Mouse (Mus musculus) forebrain, embryonic 15.5 days (tissue): ENCODE results near the gene Vps45. TPM values are rescaled to one million over a fixed set of nuclear protein-coding genes. Genes with fewer than 3 reads are reported as not detected.

Experiments used
- ATAC-seq: fragments of 200-750 bp; cut with Nextera tagmentation; replicated peaks from 2 replicates; pipeline ENCODE4 v1.8.0; 2017; ENCODE audit warnings: mild to moderate bottlenecking, moderate TSS enrichment, moderate library complexity
- H3K27ac ChIP-seq: fragments of 300-500 bp; sonication (generic); replicated peaks from 2 replicates; pipeline ENCODE4 v1.5.1; 2015; ENCODE audit warnings: mild to moderate bottlenecking, inconsistent platforms
- H3K27me3 ChIP-seq: fragments of 300-500 bp; sonication (generic); 2 replicates; pipeline ENCODE4 v1.6.1; 2015; ENCODE audit warnings: inconsistent platforms
- H3K36me3 ChIP-seq: fragments of 300-500 bp; sonication (generic); 2 replicates; pipeline ENCODE4 v1.6.1; 2015; ENCODE audit warnings: mild to moderate bottlenecking, inconsistent platforms
- H3K4me1 ChIP-seq: fragments of 300-500 bp; sonication (generic); 2 replicates; pipeline ENCODE4 v1.6.1; 2015; ENCODE audit warnings: inconsistent platforms
- H3K4me2 ChIP-seq: fragments of 300-500 bp; sonication (generic); replicated peaks from 2 replicates; pipeline ENCODE4 v1.6.1; 2015; ENCODE audit warnings: mild to moderate bottlenecking, inconsistent platforms
- H3K4me3 ChIP-seq: fragments of 300-500 bp; sonication (generic); 2 replicates; pipeline ENCODE4 v1.5.1; 2015; ENCODE audit warnings: mild to moderate bottlenecking, inconsistent platforms
- H3K9ac ChIP-seq: fragments of 300-500 bp; sonication (generic); replicated peaks from 2 replicates; pipeline ENCODE4 v1.6.1; 2015; ENCODE audit warnings: mild to moderate bottlenecking, inconsistent platforms
- H3K9me3 ChIP-seq: fragments of 300-500 bp; sonication (generic); 2 replicates; pipeline ENCODE4 v1.6.1; 2016; ENCODE audit warnings: inconsistent platforms
- WGBS: fragments of 180-500 bp; shearing (Covaris S2); methylation state at CpG from one replicate; pipeline ENCODE4 v1.1.7; 2015; ENCODE audit warnings: mixed read lengths; 5-methylcytosine and 5-hydroxymethylcytosine counted together
- polyA plus RNA-seq: library from polyadenylated mRNA; unstranded; fragments of >200 nt; fragmentation: Nextera tagmentation; extraction: Ambion mirVana; gene quantifications from 2 replicates; pipeline ENCODE4 v1.2.1, GENCODE M21; 2015

Vps45 gene
- polyA plus RNA-seq, 1 experiment from 2014 or later, result 65.6 TPM

DNA sequence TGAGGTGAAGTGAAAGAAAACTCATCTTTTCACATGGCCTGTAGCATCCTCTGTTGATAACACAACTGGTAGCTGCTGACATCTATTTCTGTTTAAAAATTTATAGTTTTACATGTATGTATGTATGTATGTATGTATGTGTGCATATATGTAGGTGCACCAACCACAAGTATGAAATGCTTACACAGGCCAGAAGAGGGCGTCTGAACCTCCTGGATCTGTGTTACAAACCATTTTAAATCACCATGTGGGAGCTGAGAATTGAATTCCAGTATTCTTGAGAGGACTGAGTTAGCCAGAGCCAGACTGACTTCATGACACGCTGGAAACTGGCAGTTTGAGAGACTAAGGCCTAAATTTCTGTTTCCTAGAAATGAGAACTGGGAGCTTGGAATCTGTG is 32.9 kb upstream of the Vps45 start:
- Histone ChIP-seq H3K4me2 (no peak overlapping the region), H3K9ac (no peak overlapping the region), H3K4me3 (no peak overlapping the region), H3K9me3 (no peaks in the 10 kb centered on the region), H3K36me3 (no peaks in the 10 kb centered on the region), H3K27ac (no peak overlapping the region), H3K4me1 (no peaks in the 10 kb centered on the region), H3K27me3 (no peaks in the 10 kb centered on the region)
- no peak for ATAC-seq
- 82% methylated on average over 2 of the region's 2 CpGs for WGBS

GRCm38 (mm10) chr3:96089882-96090489 is 31.7 kb upstream of the Vps45 start:
- Histone ChIP-seq H3K36me3 (no peaks in the 10 kb centered on the region), H3K27me3 (no peaks in the 10 kb centered on the region), H3K27ac (no peak overlapping the region), H3K9me3 (no peaks in the 10 kb centered on the region), H3K4me3 (no peak overlapping the region), H3K4me2 (no peak overlapping the region), H3K4me1 (no peaks in the 10 kb centered on the region), H3K9ac (no peak overlapping the region)
- WGBS, result 64% methylated on average over 2 of the region's 2 CpGs
- ATAC-seq, result no peak

GRCm38 (mm10) chr3:96087801-96088200 is 29.5 kb upstream of the Vps45 start:
- H3K9ac ChIP-seq, result no peak overlapping the region
- ATAC-seq, result no peak
- H3K36me3 ChIP-seq, result no peaks in the 10 kb centered on the region
- no peaks in the 10 kb centered on the region for H3K27me3 ChIP-seq
- 84% methylated on average over 4 of the region's 4 CpGs for WGBS
- no peak overlapping the region for H3K4me2 ChIP-seq
- no peaks in the 10 kb centered on the region for H3K4me1 ChIP-seq
- H3K4me3 ChIP-seq, result no peak overlapping the region
- no peaks in the 10 kb centered on the region for H3K9me3 ChIP-seq
- no peak overlapping the region for H3K27ac ChIP-seq

- ATAC-seq, result no peak
These were observed 29.0 kb upstream of the Vps45 start for GRCm38 (mm10) chr3:96087219-96087618.

GRCm38 (mm10) chr3:96084146-96084755 is 26.0 kb upstream of the Vps45 start:
- WGBS, result 77% methylated on average over 10 of the region's 10 CpGs
- no peak for ATAC-seq

More at GRCm38 (mm10) chr3:96087219-96087618, 29.0 kb upstream of the Vps45 start:
- H3K36me3 ChIP-seq, result no peaks in the 10 kb centered on the region
- H3K9ac ChIP-seq, result no peak overlapping the region
- H3K27me3 ChIP-seq, result no peaks in the 10 kb centered on the region
- no peaks in the 10 kb centered on the region for H3K9me3 ChIP-seq
- WGBS, result 71% methylated on average over 2 of the region's 2 CpGs
- no peak overlapping the region for H3K4me2 ChIP-seq
- no peak overlapping the region for H3K4me3 ChIP-seq
- H3K4me1 ChIP-seq, result no peaks in the 10 kb centered on the region
- H3K27ac ChIP-seq, result no peak overlapping the region

DNA sequence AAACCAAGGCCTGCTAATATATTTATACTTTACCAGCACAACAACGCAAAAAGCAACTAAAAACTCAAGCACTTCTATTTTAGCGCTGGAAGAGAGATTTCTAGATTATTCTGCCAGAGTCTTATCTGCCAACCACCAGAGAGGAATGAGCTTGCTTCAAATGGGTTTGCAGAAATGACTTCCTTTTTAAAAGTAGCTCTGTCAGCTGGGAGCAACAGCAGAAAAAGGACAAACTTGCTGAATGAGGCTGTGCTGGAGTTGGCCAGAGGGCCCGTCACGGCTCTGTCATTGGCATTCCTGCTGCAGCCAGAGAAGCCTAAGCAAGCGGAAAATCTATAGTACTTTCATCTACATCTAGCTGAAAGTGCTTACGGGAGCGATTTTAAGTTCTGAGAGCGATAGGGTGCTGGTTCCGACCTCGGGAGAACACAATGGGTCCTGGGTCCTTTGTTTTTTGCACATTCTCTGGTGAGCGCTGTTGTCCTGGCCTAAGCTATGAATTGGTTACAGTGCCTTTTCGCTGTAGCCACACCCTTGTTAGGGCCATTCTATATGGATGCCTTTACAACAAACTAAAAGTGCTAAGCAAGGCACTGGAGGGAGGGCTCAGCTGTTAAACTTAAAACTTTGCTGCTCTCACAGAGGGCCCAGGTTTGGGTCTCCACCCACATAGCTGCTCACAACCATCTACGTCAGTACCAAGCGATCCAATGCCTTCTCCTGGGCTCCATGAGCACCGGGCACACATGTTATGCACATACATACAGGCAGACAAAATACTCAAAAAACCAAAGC is 24.6 kb upstream of the Vps45 start:
- Histone ChIP-seq H3K4me1 (no peaks in the 10 kb centered on the region), H3K9me3 (no peaks in the 10 kb centered on the region), H3K36me3 (no peaks in the 10 kb centered on the region), H3K4me3 (no peak overlapping the region), H3K4me2 (no peak overlapping the region), H3K9ac (no peak overlapping the region), H3K27ac (no peak overlapping the region), H3K27me3 (no peaks in the 10 kb centered on the region)
- ATAC-seq, result no peak
- 68% methylated on average over 15 of the region's 15 CpGs for WGBS

More at GRCm38 (mm10) chr3:96084146-96084755, 26.0 kb upstream of the Vps45 start:
- Histone ChIP-seq H3K4me2 (no peak overlapping the region), H3K9ac (no peak overlapping the region), H3K36me3 (no peaks in the 10 kb centered on the region), H3K4me3 (no peak overlapping the region), H3K27me3 (no peaks in the 10 kb centered on the region), H3K27ac (no peak overlapping the region), H3K4me1 (no peaks in the 10 kb centered on the region), H3K9me3 (no peaks in the 10 kb centered on the region)

DNA sequence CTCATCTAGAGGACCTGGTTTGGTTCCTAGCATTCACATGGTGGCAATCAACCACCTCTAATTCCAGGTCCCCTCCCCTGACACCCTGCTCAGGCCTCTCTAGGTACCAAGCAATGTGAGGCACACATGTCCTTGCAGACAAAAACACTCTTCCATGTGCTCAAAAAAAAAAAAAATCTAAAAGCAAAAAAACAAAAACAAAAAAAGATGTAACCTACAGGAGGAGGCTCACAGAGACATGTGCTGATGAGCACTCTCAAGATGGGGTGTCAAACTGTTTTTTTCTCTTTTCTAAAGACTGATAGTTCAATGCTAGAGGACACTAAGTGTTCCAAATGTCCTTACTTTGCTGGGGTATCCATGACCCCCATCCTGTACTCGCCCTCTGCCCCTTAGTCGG is 23.8 kb upstream of the Vps45 start:
- ATAC-seq, result no peak
- Histone ChIP-seq H3K9ac (no peak overlapping the region), H3K4me1 (no peaks in the 10 kb centered on the region), H3K36me3 (no peaks in the 10 kb centered on the region), H3K4me3 (no peak overlapping the region), H3K4me2 (no peak overlapping the region), H3K27ac (no peak overlapping the region), H3K9me3 (no peaks in the 10 kb centered on the region), H3K27me3 (no peaks in the 10 kb centered on the region)
- 83% methylated on average over 2 of the region's 2 CpGs for WGBS

DNA sequence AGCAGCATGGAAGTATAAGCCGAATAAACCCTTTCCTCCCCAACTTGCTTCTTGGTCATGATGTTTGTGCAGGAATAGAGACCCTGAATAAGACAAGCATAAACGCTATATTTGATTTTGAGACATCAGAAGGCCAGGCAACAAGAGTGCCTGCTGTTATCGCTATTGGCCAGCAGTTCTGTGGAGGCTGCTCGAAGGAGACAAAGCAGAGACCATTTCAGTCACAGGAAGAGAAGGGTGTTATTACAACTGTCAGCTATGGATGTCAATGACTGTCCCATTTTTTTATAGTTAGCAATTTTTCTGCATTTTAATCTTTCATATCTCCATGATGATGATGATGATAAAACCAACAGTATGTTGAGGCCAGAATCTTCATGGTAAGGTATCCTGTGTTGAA is 23.4 kb upstream of the Vps45 start:
- 88% methylated on average over 4 of the region's 4 CpGs for WGBS
- H3K9ac ChIP-seq, result no peak overlapping the region
- ATAC-seq, result no peak
- H3K36me3 ChIP-seq, result no peaks in the 10 kb centered on the region
- H3K27ac ChIP-seq, result no peak overlapping the region
- no peak overlapping the region for H3K4me2 ChIP-seq
- no peaks in the 10 kb centered on the region for H3K4me1 ChIP-seq
- H3K9me3 ChIP-seq, result no peaks in the 10 kb centered on the region
- H3K4me3 ChIP-seq, result no peak overlapping the region
- no peaks in the 10 kb centered on the region for H3K27me3 ChIP-seq

DNA sequence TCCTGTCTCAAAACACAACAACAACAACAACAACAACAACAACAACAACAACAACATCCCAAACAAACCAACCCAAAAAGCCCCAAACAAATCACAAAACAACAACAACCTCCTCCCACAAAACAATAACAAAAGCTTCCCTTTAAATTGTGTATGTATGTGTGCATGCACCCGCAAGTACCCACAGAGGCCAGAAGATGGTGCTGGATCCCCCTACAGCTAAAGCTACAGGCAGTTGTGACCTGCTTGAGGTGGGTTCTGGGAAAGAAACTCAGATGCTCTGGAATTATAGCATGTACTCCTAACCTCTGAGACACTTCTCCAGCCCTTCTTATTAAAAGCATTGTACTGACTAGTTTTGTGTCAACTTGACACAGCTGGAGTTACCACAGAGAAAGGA is 22.7 kb upstream of the Vps45 start:
- Histone ChIP-seq H3K27me3 (no peaks in the 10 kb centered on the region), H3K27ac (no peak overlapping the region), H3K4me2 (no peak overlapping the region), H3K4me3 (no peak overlapping the region), H3K9me3 (no peaks in the 10 kb centered on the region), H3K36me3 (no peaks in the 10 kb centered on the region), H3K4me1 (no peaks in the 10 kb centered on the region), H3K9ac (no peak overlapping the region)
- WGBS, result 52% methylated on average over 1 of the region's 1 CpGs
- ATAC-seq, result no peak

DNA sequence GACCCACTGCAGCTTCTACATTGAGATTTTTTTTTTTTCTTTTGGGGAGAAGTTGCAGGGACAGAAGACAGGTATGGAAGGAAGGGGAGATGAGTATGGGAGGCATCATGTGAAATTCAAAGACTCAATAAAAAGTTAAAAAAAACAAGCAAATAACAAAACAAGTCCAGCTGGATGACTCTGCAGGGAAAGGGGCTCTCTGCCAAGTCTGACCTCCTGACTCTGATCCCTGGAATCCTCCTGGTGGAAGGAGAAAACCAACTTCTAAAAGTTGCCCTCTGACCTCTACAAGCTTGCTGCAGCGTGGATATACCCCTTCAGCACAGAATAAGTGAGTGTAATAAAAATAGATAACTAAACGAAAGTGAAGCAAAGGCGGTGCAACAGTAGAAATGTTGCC is 20.4 kb upstream of the Vps45 start:
- H3K9me3 ChIP-seq, result no peaks in the 10 kb centered on the region
- H3K36me3 ChIP-seq, result no peaks in the 10 kb centered on the region
- H3K27me3 ChIP-seq, result no peaks in the 10 kb centered on the region
- ATAC-seq, result no peak
- no peak overlapping the region for H3K9ac ChIP-seq
- no peak overlapping the region for H3K4me2 ChIP-seq
- WGBS, result 77% methylated on average over 3 of the region's 3 CpGs
- no peaks in the 10 kb centered on the region for H3K4me1 ChIP-seq
- H3K4me3 ChIP-seq, result no peak overlapping the region
- no peak overlapping the region for H3K27ac ChIP-seq

DNA sequence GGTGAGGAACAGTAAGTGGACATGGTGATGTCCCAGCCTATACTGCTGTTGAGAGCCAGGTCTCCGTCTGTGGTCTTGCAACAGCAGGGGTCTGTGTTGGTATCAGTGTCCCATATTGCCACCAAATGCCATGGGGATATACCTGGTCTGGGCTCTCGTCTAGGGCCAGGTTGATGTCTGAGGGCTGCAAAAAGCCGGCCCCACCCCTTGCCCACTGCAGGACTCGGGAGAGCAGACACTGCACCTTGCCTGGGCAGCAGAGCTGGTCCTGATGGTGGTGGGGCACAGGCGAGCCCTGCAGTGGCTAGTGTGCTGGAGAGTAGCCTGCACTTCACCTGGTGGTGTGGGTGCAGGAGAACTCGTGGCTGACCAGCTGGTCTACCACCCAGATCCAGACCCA is 19.8 kb upstream of the Vps45 start:
- Histone ChIP-seq H3K4me1 (no peaks in the 10 kb centered on the region), H3K9me3 (no peaks in the 10 kb centered on the region), H3K4me2 (no peak overlapping the region), H3K4me3 (no peak overlapping the region), H3K36me3 (no peaks in the 10 kb centered on the region), H3K27me3 (no peaks in the 10 kb centered on the region), H3K9ac (no peak overlapping the region), H3K27ac (no peak overlapping the region)
- ATAC-seq, result no peak
- 72% methylated on average over 6 of the region's 6 CpGs for WGBS

GRCm38 (mm10) chr3:96072921-96073486 is 14.7 kb upstream of the Vps45 start:
- Histone ChIP-seq H3K9ac (no peak overlapping the region), H3K4me3 (no peak overlapping the region), H3K4me2 (no peak overlapping the region), H3K36me3 (no peaks in the 10 kb centered on the region), H3K27ac (no peak overlapping the region), H3K4me1 (no peaks in the 10 kb centered on the region), H3K9me3 (no peaks in the 10 kb centered on the region), H3K27me3 (no peaks in the 10 kb centered on the region)
- no peak for ATAC-seq
- whole genome bisulfite sequencing, result 59% methylated on average over 12 of the region's 12 CpGs
